Mouse (Mus musculus) embryo, embryonic 11 days (tissue): Measurements from ENCODE around the gene Fam84b.
"Not testable (repeated sequence)": the region's sequence is repeated elsewhere in the genome, so short reads cannot be mapped to it uniquely, and the experiment has no call there.

Experiments
- DNase-seq: peaks from one replicate; pipeline ENCODE4 v3.0.0-alpha.2; 2015

Gene Fam84b

DNA sequence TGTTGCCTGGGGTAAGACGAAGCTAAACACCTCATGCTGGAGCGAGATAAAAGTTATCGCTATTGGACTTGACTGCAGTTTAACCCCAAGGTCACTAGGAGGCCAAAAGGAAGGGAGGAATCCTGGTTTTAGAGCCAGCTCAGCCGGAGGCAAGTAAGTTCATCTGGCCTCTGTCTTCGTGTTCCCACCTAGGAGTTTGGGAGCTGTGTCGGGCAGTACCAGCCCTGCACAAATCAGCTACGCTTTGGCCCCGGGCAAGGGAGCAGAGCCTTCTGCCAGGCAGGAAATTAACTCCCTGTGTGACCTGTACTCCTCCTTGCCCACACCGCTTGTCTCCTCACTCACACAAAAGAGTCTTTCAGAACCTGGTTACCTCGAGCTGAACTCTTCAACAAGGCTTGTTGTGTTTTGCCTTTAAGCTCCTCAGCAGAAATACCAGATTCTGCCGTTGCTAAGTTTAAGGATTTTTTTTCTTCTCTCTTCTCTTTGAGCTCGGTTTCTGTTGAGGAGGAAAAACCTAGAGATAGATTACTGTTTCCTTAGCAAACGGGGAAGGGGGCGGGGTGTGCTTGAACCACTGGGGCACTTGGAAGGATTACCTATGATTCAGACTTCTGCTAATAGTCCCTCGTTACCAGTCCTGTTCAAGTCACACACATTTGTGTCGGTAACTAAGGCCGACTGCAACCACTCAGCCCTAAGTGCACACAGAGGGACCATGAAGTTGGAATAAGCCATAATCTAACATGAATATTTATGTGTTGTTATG, at the start of gene Fam84b:
Gene Fam84b (minus strand): TSS at position 548 of the 769 bp plus-strand sequence.
- peak; percentile 64 for DNase-seq

DNA sequence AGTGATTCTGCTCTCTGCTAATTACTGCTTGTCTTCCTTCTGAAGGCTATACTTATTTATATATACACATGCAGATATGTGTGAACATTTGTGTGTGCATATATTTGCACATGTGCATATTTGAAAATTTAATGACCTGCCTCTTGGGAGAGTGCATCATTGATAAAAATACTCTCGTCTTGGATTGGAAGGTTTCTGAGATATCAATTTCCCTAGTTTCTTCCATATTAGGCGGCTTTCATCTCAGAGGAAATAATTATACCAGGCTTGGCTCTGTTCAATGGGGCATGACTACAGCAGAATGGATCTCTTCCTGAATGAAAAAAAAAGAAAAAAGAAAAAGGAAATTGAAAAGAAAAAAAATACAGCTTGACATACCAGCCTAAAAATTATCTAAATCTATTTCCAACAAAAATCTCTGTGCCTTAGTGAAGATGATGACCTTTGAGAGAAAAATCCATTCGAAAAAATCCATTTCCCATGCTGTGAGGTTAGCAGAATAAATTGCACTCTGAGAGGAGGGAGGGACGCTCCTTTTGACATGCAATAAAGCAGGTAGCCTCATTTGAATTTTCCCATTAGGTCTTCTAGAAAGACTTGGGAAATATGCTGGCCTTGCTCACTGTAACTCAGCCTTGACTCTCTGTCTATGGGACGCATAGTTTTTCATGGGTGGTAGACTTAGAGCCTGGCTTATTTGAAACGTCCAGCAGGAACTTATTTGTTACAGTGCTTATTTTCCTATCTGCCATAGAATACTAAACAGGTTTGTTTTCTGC, 44.8 kb upstream of the Fam84b start:
- no peak for DNase-seq

DNA sequence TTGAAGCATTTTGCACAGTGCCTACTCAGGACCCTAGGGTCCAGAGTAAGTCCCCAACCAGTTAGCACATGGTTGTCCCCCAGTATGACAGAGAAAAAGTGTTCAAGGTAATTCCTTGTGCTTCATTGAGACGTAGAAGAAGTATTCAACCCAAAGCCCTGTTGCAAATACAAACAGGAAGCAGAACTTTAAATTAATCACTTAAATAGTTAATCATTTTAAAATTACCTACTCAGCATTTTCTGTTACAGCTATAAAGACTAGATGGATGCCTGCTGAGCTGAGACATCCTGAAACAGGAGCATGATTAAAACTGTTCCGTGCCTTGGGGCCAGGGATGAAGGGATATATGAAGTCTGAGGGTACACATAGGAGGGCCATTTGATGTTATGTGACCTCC, 42.5 kb upstream of the Fam84b start:
- DNase-seq = no peak

DNA sequence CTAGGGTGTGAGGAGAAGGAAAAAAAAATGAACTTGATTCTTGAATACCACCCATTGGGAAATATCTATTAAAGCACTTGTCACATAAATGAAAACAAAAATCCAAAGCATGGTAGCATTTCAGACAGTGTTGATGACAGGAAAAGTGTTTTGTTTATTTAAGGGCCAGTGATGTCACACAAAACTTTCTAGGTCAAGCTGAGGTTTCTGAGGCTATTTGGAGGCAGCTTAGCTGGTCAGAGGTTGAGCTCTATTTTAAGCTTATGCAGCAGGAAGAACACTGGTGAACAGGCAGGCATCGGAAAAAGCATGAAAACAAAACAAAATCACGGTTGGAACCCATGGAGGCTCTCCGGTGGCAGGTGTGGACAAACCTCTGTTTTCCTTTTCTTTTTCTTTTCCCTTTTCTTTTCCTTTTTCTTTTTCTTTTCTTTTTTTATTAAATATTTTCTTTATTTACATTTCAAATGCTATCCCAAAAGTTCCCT, 39.4 kb upstream of the Fam84b start:
- no peak for DNase-seq

DNA sequence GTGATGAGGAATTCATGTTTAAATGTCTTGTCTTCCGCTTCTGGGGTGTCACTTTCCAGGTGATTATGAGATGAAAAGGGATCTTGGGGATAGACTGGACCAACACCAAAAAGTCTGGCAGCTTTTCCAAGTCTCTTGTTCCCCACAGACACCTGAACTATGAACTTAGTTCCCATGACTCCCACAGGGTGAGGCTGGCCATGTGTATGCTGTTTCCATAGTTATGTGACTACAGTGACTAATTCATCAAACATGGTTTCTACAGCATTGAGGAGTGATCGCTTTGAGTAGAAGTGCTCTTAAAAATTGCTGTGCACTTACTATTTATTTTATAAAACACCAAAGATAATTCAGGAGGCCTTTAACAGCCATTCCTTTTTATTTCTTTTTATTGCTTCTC, 35.1 kb upstream of the Fam84b start:
- DNase-seq = no peak

DNA sequence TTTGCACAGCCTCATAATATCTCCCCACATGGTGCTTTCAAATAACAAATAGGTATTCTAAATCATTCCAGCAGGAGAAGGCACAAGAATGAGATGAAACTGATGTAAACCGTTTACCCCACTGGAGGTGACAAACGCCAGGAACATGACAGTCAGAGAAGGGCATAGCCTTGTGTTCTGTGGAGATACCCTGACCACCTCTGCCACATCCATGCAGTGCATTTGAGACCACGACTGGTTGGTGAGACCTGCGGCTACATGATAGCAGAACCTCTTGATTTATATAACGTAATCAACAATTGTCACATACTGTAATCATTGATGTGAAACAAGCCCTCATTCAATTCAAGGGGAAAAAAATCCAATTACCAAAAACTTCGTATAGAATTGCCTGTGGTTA, 22.1 kb upstream of the Fam84b start:
- DNase-seq = no peak

DNA sequence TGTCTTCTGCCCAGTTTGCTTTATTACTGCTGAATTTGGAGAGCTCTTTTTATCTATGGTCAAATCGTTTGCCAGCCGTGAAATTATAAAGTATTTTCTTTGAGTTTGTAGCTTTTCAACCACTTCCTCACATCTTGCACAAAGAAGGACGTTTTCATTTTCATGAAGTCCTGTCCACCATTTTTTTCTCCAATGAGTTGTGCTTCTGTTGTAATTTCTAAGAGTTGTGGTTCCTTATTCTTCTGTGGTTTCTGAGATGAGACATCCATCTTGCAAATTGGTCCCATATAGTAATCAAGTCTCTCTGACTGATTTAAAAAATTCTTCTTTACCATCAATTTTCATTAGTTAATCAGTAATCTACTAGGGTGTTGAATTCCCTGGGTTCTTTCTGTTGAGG, 8.8 kb upstream of the Fam84b start:
- no peak for DNase-seq

DNA sequence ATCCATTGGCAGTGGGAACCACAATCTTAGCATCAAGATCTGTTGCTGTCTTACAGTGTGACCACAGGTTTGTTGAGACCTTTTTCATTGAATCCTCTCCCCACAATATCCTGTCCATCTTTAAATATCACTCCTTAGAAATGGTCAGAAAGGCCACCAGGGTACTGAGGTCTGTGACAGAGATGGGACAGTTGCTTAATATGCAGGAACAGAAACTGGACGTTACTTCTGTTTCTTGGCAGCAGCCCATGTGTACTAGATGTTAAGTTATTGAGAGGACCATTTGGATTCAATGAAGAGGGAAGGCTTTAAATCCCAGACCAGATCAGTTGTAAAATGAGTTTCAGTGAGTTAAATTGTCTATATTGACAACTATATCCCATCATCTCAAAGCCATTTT, 1.5 kb upstream of the Fam84b start:
- DNase-seq = no peak

DNA sequence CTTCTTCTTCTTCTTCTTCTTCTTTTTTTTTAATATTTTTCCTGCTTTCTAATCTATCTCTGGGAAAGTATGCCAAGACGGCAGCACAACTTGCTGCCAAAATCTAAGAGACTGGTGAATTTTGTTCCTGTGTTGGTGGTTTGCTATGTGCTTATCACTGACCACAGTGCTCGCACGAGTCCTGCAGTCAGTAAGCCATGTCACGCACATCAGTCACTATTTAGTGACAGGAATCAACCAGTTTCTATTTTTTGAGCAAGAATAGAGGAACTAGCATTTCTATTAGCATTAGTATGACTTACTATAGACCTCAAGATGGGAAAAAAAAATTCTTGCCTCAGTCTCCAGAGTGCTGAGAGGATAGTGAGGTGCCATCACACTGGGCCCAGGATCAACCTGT, 573 bp upstream of the Fam84b start:
- DNase-seq = no peak

DNA sequence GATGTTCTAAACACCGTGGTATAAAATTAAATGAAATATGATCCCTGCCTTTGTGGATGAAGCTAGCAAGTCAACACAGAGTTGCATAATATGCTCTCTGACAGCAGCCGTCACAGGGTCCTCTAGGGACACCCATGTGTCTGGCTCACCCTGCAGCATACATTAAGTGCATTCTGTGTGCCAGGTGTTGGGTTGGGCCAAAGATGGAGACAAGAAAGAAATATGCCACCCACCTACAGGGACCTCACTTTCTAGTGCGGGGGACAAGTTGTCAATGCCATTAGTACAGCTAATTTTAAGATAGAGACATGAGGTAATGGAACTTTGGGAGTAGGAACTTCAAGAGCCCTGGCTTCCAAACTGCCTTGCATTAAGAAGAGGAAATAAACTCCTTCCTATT, 4.9 kb downstream of the Fam84b start:
- no peak for DNase-seq

DNA sequence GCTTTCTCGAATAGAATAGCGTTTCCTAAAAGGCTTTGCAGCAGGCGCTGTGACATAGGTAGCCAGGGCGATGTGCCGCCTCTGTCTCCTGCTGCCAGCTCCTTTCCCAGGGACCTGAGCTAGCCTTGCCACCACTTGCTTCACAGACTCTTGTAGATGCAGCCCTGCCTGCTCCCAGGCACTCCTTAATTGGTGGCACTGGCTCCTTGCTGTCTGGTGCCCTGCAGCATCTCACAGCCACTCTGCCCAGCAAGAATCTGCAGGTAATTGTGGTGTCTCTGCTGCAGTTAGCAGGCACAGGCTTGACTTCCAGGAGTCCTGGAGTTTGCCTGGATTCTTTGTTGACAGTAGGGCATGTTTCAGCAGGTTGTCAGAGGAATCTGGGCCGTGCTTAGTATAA, 7.3 kb downstream of the Fam84b start:
- peak; percentile 19 for DNase-seq

DNA sequence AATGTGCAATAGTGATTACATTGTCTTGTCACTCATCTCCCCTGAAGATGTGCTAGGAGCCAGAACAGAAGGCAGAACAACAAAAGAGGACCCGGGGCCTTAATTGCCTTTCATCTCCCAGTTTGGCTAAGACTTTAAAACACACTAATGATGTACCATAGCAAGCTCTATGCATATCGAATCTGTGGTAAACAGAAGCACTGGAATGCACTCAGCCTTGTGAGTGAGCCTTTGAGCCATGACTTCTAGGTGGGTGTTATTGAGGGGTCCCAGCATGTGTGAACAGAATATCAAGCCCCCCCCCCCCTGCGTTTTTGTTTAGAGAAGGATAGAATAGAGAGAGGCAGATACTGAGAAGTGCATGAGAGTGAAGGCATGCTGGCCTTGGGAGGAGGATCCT, 7.7 kb downstream of the Fam84b start:
- no peak for DNase-seq

DNA sequence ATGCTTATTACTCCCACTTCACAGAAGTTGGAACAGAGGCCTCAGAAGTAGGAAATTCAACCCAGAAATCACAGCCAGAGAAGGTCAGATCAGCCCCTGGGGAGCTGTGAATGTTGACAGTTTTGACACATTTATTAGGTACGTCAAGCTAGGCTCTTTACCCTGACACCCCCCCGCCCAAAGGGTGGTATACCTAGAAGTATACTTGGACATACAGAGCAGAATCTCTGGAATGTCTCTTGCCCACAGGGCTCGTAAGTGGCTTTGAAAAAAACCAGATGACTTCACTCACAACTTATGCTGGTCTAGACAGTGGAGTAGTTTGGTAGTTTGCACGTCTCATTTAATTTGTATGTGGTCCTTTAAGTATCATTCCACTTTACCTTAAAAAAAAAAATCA, 11.8 kb downstream of the Fam84b start:
- peak; percentile 76 for DNase-seq

DNA sequence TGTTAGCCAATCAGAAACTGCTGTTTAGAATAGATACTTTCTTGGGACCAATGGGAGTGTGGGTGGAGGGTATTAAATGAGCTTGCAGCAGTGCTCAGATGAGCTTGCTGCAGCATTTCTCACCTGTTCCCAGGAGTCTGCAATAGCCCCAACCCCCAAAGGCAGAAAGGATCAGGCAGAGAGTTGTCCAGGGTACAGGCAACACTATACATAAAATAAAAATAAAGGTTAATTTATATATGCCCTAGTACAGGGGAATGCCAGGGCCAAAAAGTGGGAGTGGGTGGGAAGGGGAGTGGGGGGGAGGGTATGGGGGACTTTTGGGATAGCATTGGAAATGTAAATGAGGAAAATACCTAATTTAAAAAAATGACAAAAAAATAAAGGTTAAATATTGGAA, 12.3 kb downstream of the Fam84b start:
- DNase-seq = not testable (repeated sequence)

DNA sequence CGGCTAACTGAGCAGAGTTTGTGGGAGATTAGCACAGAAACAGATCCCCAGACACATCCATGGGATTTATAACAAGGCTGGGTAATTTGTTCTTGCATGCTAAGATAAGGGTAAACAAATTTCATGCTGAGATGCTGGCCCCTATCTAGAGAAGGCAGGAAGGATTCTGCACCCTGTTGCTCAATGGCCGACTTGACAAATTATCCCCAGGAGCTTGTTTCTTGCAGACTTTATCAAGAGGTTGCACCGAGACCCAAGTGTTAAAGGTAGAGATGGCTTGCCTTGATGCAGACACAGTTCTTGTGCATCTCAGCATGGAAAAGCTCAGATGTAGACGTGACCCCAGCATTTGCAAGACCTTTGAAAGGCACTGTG, 13.3 kb downstream of the Fam84b start:
- DNase-seq = no peak

DNA sequence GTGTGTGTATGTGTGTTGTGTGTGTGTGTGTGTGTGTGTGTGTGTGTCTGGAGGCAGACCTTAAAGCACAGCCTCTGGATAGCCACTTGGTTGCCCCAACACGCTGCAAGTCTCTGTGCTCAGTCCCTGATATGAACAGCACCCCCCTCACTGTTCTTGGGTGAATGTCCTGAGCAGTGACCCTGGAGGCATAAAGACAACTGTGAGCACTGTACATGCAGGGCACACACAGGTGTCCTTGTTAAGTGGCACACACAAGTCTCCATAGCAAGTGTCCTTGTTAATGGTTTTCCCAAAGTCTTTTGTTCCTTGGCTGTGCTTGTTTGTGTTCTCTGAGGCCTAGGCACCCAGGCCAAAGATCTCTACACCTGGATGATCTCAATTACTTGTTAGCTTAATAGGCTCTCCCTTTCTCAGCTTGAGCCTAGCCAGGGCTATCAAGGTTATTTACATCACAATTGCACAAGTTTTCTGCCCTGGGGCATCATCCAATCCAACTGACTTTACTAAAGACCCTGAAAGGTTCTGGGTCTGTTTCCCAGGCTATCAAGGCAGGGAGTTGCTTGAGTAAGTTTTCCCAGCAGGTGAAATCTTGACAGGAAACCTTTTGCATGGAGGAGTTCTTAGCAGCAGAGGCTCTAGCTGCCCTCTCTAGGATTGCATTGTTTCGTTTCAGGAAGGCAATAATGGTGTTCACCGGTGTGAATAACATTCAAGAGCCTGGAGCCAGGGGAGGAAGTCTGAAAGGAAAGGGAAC, 13.9 kb downstream of the Fam84b start:
- no peak for DNase-seq

DNA sequence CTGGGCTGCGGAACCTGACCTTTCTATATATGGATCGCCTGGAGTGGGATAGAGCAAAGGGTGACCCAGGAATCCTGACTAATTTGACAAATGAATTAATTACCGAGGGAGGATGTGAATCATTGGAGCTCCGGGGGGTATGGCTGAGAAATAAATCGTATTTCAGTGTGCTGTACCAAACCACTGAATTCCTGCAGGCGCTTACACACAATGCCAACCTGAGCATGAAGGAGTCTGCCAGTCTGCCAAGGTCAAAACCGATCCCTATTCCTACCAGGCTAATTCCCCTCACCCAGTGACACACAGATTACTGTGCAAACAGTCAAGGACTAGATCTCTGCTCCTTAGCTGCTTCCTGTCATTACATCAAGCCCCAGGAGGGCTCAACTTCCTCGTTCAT, 15.4 kb downstream of the Fam84b start:
- no peak for DNase-seq

DNA sequence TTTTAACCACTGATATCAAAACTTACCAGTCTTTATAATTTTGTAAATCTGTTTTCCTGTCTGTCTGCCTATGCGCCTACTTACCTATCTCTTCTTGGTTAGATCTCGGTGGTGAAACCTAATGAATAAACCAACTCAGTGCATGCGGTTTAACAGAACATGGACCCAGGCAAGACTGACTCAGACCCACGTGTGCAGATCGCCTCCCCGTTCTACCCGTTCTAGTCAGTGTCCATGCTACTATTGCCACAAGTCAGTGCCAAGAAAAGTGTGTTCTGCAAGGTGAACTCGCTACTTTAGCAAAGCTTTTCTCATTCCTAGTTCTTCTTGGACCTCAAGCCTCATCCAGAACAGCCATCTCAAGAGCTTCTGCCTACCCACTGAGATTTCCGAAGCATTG, 15.9 kb downstream of the Fam84b start:
- DNase-seq = no peak

DNA sequence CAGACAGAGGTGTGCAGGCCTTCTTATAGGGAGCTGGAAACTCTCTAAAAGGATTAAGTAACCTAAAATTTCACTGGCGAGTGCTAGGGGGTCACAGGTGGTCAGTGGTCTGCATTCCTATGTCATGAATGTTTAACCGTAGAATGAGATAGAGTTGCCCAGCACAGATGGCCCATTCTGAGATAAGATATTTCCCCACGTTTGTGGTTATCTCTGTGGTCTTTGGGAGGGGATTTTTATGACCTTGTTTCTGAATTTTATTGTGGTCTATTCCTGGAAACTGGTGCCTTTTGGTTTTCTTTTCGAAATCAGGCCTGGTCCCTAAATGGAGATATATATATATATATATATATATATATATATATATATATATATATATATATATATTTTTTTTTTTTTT, 17.3 kb downstream of the Fam84b start:
- DNase-seq = no peak

DNA sequence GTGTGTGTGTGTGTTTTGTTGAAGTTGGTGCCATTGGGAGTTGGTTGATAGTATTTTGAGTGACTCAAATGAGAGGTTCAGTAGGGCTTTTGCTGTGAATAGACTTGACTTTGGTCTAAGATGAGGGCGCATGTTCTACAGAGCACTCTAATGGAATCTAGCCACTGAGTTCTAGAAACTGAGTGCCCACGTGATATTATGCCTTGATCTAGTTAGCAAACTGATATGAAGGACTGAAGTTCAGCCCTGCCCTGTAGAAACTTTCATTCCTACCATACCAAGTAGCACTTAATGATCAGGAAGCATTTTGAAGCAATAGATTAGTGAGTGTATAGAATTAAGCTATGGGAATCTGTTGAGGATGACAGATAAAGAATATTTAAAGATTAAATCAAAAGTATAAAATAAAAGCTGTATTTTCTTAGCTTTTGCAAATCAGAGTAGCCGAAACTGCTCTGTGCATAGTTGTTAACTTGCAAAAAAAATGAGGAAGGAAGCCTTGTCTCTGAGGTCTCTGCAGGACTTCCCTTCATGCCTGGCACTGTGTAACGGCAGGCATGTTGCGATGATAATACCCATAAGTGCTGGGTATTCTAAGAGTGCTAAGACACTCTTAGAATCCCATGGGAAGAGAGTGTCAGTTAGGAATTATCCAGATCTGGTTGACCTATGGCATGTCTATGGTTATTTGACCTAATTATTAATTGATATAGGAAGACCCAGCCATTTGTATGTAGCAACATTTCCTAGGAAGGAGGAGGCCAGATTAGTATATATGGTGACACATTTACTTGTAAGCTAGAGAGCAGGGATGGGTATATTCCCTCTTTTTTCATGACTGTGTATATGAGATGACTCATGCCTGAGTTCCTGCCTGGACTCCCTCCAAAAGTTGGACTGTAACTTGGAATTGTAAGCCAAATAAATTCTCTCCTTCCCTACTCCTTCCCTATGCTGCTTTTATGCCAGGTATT, 18.7 kb downstream of the Fam84b start:
- no peak for DNase-seq

DNA sequence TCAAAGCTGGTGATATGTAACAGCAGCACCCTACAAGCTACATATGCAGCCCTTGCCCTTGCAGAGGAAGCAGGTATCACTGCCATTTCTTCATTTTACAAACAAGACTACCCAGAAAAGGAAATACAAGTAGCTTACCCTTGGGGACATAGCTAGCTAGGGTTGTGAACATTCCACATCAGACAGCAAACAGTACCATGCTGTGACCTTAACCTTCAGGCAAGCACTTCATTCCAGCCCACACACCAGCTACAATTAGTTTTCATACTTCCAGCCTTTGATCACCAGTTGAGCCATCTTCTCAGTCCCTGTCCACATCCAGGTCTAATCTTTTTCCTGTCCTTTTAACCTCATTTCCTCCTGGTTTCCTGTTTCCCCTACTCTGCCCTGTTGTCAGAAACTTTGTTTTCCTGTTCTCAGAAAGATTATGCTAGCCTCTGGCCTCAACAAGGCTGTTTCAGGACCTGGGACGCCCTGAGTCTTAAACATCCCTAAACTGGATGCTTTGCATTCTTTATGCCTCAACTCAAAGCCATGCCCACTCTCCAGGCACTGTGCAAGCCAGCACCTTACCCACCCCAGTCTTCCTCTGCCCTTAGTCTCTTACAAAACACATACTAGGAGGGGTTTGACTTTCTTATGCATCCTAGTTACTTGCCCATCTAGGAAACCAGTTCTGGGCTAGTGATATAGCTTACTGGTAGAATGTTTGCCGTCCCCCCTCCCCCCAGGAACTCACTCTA, 19.9 kb downstream of the Fam84b start:
- DNase-seq = no peak

DNA sequence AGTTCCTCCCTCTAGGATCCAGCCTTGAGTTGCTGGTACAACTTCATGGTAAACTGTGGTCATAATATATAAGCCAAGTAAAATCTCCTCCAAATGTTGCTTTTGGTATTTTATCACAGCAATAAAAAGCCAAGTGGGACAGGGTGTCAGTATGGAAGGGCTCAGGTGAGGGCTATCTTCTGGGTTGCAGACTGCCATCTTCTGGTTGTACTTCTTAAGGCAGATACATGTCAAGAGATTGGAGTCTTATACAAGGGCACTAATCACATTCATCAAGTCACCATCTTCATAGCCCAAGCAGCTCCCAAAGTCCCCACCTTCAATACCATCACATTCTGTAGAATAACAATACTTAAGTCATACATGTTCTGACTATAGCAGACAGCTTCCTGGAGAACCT, 21.0 kb downstream of the Fam84b start:
- no peak for DNase-seq
